Mouse (Mus musculus) olfactory bulb, adult 2 months (tissue): ENCODE results near the gene Dscaml1.

ENCODE experiments used
- CTCF ChIP-seq: fragments of 200-500 bp; IDR thresholded peaks from 2 replicates; pipeline ENCODE4 v1.5.1; 2012; ENCODE audit warnings: low read depth, mild to moderate bottlenecking, low read length, moderate library complexity; ENCODE audit not compliant: insufficient read depth
- POLR2A ChIP-seq: fragments of 200-500 bp; IDR thresholded peaks from 2 replicates; pipeline ENCODE4 v1.6.1; 2012; ENCODE audit warnings: mild to moderate bottlenecking, low read depth, low read length, moderate library complexity; ENCODE audit not compliant: insufficient read depth

DNA sequence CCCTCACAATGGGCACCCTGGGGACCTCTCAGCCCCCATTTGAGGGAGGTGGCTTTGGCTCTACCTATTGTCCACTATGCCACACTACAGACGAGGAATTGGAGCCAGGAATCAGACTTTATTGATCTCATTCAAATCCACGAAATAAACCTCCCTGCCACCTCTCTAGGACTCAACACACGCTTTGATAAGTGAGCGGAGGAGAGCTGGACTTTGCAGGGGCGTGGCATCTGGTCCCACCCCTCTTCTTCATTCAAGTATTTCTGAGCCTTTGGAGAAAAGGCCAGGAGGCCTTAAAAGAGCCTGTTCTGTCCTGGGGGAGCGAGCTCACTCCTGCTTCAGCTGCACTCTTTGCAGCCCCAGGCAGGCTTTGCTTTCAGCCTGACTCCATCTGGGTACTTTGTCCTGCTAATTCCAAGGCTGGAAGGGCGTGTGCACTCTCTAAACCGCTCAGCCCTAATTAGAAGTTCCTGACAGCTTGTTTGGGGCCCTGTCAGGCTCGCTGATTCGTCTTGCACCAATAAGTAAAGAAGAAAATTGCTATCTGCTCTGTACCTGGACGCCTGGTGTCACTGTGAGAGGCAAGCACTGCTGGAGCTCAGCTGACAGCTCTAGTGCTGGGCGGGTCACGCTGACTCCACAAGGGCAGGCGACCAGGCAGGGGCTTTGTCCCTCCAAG is 75.7 kb downstream of the Dscaml1 start:
- TF ChIP-seq CTCF (no peak), POLR2A (no peak)
